Mouse (Mus musculus) myocyte (in vitro differentiated cells): ENCODE measurements around the gene Map2k4. TPM values are rescaled to one million over a fixed set of nuclear protein-coding genes. Genes with fewer than 3 reads are reported as not detected.

Experiments used
- H3K27me3 ChIP-seq: one replicate; pipeline ENCODE4 v1.6.1; 2011; ENCODE audit not compliant: control insufficient read depth, insufficient read depth, insufficient read length
- H3K36me3 ChIP-seq: one replicate; pipeline ENCODE4 v1.6.1; 2011; ENCODE audit not compliant: control insufficient read depth, insufficient read depth
- H3K4me2 ChIP-seq: one replicate; pipeline ENCODE4 v1.6.1; 2011; ENCODE audit warnings: low read depth, control low read depth
- H3K4me3 ChIP-seq: one replicate; pipeline ENCODE4 v1.5.1; 2011; ENCODE audit warnings: mild to moderate bottlenecking, control low read depth, moderate library complexity
- H3K79me2 ChIP-seq: one replicate; pipeline ENCODE4 v1.6.1; 2011; ENCODE audit not compliant: control insufficient read depth, insufficient read depth
- H3ac ChIP-seq: one replicate; pipeline ENCODE4 v1.6.1; 2011; ENCODE audit not compliant: control insufficient read depth, insufficient read length
- CEBPB ChIP-seq: IDR thresholded peaks from 2 replicates; pipeline ENCODE4 v1.6.1; 2011; ENCODE audit warnings: mild to moderate bottlenecking, moderate library complexity; ENCODE audit not compliant: poor library complexity, insufficient read depth, severe bottlenecking
- E2F4 ChIP-seq: IDR thresholded peaks from one replicate; pipeline ENCODE4 v1.6.1; 2011; ENCODE audit warnings: mild to moderate bottlenecking, control low read depth, moderate library complexity; ENCODE audit not compliant: insufficient read depth
- MAX ChIP-seq: IDR thresholded peaks from one replicate; pipeline ENCODE4 v1.6.1; 2011; ENCODE audit warnings: low read depth, mild to moderate bottlenecking, control low read depth
- MYOD1 ChIP-seq, 3 experiments: IDR thresholded peaks; one replicate each; pipeline ENCODE4 v1.6.1; 2011; ENCODE audit warnings: control low read depth in 2 of 3, low read depth in 2 of 3, mild to moderate bottlenecking in 2 of 3, moderate library complexity in 1 of 3; ENCODE audit not compliant: insufficient read length in 2 of 3, control insufficient read depth in 1 of 3
- MYOG ChIP-seq, 3 experiments: IDR thresholded peaks; one replicate each; pipeline ENCODE4 v1.6.1; 2011; ENCODE audit warnings: control low read depth in 2 of 3, low read depth in 2 of 3, mild to moderate bottlenecking in 2 of 3; ENCODE audit not compliant: insufficient read length in 2 of 3, control insufficient read depth in 1 of 3, insufficient read depth in 1 of 3
- POLR2A ChIP-seq: IDR thresholded peaks from one replicate; pipeline ENCODE4 v1.6.1; 2011; ENCODE audit warnings: low read depth, mild to moderate bottlenecking, control low read depth, moderate library complexity; ENCODE audit not compliant: insufficient read length
- POLR2AphosphoS2 ChIP-seq: IDR thresholded peaks from one replicate; pipeline ENCODE4 v1.6.1; 2011; ENCODE audit warnings: low read depth, control low read depth; ENCODE audit not compliant: insufficient read length
- REST ChIP-seq: IDR thresholded peaks from one replicate; pipeline ENCODE4 v1.6.1; 2011; ENCODE audit warnings: mild to moderate bottlenecking, control low read depth, moderate library complexity; ENCODE audit not compliant: insufficient read depth, insufficient read length
- SRF ChIP-seq: IDR thresholded peaks from one replicate; pipeline ENCODE4 v1.6.1; 2011; ENCODE audit warnings: low read depth; ENCODE audit not compliant: control insufficient read depth, insufficient read length
- TCF12 ChIP-seq: IDR thresholded peaks from one replicate; pipeline ENCODE4 v1.6.1; 2011; ENCODE audit warnings: mild to moderate bottlenecking, control low read depth; ENCODE audit not compliant: poor library complexity, insufficient read depth, severe bottlenecking
- TCF3 ChIP-seq: IDR thresholded peaks from one replicate; pipeline ENCODE4 v1.6.1; 2011; ENCODE audit warnings: low read depth, control low read depth; ENCODE audit not compliant: insufficient read length
- USF1 ChIP-seq: IDR thresholded peaks from one replicate; pipeline ENCODE4 v1.6.1; 2011; ENCODE audit warnings: low read depth, mild to moderate bottlenecking, control low read depth, moderate library complexity
- polyA plus RNA-seq: library from polyadenylated mRNA; unstranded; fragments of >200 nt; fragmentation: generic; extraction: Trizol; gene quantifications from one replicate; pipeline ENCODE4 v1.2.1, GENCODE M21; 2012; ENCODE audit warnings: missing spikeins

Map2k4 gene
- polyA plus RNA-seq, 1 experiment = 29.1 TPM

DNA sequence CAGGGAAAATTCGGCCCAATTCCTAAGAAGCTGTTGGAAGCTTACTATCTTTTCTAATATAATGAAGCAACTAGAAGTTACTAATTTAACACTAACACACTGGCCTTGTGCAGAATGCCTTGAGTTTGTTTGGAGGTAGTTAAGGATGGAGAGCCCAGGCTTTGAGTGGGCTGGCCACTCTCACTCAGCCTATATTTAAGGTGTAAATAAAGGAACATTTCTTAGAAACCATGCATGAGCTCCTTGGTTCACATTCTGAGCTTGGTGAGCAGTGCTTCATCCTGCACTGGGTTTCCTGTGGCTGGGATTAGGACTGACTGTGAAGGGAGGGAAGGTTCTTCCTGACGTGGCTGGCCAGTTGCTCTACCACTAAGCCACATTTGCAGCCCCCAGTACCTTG is 64.4 kb downstream of the Map2k4 start:
- Histone ChIP-seq H3K4me3 (no peak overlapping the region), H3K36me3 (peaks cover 7% of the 10 kb centered on the region), H3K79me2 (no peaks in the 10 kb centered on the region), H3K4me2 (no peak overlapping the region), H3K27me3 (no peaks in the 10 kb centered on the region), H3ac (no peak overlapping the region)
- TF ChIP-seq REST (no peak), MAX (no peak), MYOD1 (IDR thresholded peaks at IDR 0.05; ENCODE audit: control insufficient read depth in 1 of 3, insufficient read length in 2 of 3, low read depth in 2 of 3) (no peak), MYOG (IDR thresholded peaks at IDR 0.05; ENCODE audit: control insufficient read depth in 1 of 3, insufficient read depth in 1 of 3, insufficient read length in 2 of 3, low read depth in 2 of 3) (no peak), TCF12 (no peak), SRF (no peak)

GRCm38 (mm10) chr11:65721615-65722014 is 66.5 kb downstream of the Map2k4 start:
- no peaks in the 10 kb centered on the region for H3K79me2 ChIP-seq
- no peaks in the 10 kb centered on the region for H3K27me3 ChIP-seq
- TF ChIP-seq E2F4 (no peak), REST (no peak), USF1 (no peak), TCF3 (no peak), MAX (no peak), CEBPB (no peak), MYOG (IDR thresholded peaks at IDR 0.05; ENCODE audit: control insufficient read depth in 1 of 3, insufficient read depth in 1 of 3, insufficient read length in 2 of 3, low read depth in 2 of 3) (no peak)
- no peak overlapping the region for H3ac ChIP-seq
- no peak overlapping the region for H3K4me2 ChIP-seq
- no peak overlapping the region for H3K4me3 ChIP-seq
- H3K36me3 ChIP-seq = peaks cover 15% of the 10 kb centered on the region

- Histone ChIP-seq H3K4me2 (no peak overlapping the region), H3K79me2 (no peaks in the 10 kb centered on the region), H3K4me3 (no peak overlapping the region), H3K36me3 (peaks cover 12% of the 10 kb centered on the region), H3ac (no peak overlapping the region), H3K27me3 (no peaks in the 10 kb centered on the region)
- TF ChIP-seq MYOD1 (IDR thresholded peaks at IDR 0.05; ENCODE audit: control insufficient read depth in 1 of 3, insufficient read length in 2 of 3, low read depth in 2 of 3) = no peak
- TF ChIP-seq POLR2A = no peak
- no peak for TF ChIP-seq REST
- TF ChIP-seq CEBPB = no peak
- no peak for TF ChIP-seq SRF
- no peak for TF ChIP-seq TCF3
- TF ChIP-seq MAX = no peak
- TF ChIP-seq MYOG (IDR thresholded peaks at IDR 0.05; ENCODE audit: control insufficient read depth in 1 of 3, insufficient read depth in 1 of 3, insufficient read length in 2 of 3, low read depth in 2 of 3) = no peak
- TF ChIP-seq POLR2AphosphoS2 = no peak
- TF ChIP-seq TCF12 = no peak
- TF ChIP-seq E2F4 = no peak
These were observed 68.1 kb downstream of the Map2k4 start for GRCm38 (mm10) chr11:65719960-65720359.

DNA sequence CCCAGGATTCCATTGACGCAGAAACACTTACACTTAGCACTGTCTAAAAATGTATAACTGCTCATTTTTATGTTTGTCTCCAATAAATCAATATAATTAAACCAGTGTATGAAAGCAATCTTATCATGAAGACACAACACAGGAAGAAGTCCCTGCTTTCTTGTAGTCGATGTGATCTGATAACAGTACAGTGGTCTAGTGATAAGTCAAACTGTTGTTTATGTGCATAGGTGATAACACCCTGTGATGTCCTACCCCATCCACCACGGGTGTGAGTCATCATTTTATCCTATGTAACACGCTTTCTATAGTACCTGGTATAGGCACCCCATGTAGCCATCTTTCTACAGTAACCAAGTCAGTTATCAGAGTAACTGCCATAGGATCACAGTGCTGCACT is 74.3 kb downstream of the Map2k4 start:
- no peak for TF ChIP-seq E2F4
- no peak for TF ChIP-seq TCF3
- no peak for TF ChIP-seq USF1
- peaks cover 12% of the 10 kb centered on the region for H3K36me3 ChIP-seq
- no peaks in the 10 kb centered on the region for H3K79me2 ChIP-seq
- no peaks in the 10 kb centered on the region for H3K27me3 ChIP-seq
- no peak overlapping the region for H3ac ChIP-seq
- no peak overlapping the region for H3K4me2 ChIP-seq
- H3K4me3 ChIP-seq = no peak overlapping the region

GRCm38 (mm10) chr11:65712754-65713306 is 75.3 kb downstream of the Map2k4 start:
- TF ChIP-seq REST (peak; percentile 74), CEBPB (no peak), MYOD1 (IDR thresholded peaks at IDR 0.05; ENCODE audit: control insufficient read depth in 1 of 3, insufficient read length in 2 of 3, low read depth in 2 of 3) (peak in 2 of 3 experiments; percentile 53 to 83), MYOG (IDR thresholded peaks at IDR 0.05; ENCODE audit: control insufficient read depth in 1 of 3, insufficient read depth in 1 of 3, insufficient read length in 2 of 3, low read depth in 2 of 3) (peak in 1 of 3 experiments; percentile 78)
- Histone ChIP-seq H3K4me3 (no peak overlapping the region), H3K4me2 (no peak overlapping the region), H3K79me2 (no peaks in the 10 kb centered on the region), H3K36me3 (peaks cover 16% of the 10 kb centered on the region), H3ac (no peak overlapping the region), H3K27me3 (no peaks in the 10 kb centered on the region)
